8 mouse cellular contexts compared by ENCODE assay signal in the genomic region with DNA sequence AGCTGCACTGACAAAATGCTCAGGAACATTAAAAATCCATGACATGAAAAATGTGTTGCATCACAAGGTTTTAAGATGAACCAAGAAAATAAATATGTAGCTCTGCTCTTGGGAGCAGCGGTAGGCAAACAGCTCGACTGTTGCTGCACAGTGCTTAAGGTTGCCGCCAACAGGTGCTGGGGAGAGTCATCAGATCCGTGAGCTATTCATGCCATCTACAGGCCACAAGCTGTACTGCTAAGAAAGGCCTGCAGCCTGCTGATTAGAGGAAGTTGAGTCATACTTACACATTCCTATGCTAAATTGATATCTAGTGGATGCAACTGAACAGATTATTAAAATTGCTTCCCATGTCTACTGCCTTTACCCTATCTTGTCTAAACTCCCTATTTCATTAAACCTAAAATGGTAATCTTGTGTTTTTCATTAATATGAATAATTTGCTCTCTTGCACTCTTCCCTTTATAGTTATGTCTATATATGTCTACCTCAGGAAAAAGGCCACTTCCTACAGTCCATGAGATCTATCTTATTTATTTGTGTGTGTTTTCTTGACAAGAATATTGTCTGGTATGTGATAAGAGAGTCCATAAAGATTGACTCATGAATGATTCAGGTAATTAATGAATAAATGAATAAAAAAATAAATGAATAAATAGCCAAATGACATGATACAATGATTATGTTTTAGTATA.
DNase-seq lines count a peak whose midpoint lies in the region; ATAC-seq and TF ChIP-seq lines count a peak whose summit lies in the region.
"Had no signal": no experiment of that assay in that cellular context is flagged by ENCODE, and none has a peak within 500 bp of the region (broad histone marks: within the 10 kb centered on the region; RNA-seq: fewer than 3 reads in every experiment).

No protein-coding gene starts in this region.

- DNase-seq in MEL (ENCODE audit: low read depth, low spot score): peak; percentile 69
- peak; percentile 27 to 51 for DNase-seq in adrenal gland, postnatal 36 days
- peak; percentile 69 for DNase-seq in hindbrain, embryonic 11.5 days (ENCODE audit: low spot score)
- peak; percentile 61 to 69 for DNase-seq in layer of hippocampus, adult 8-10 months (ENCODE audit: low spot score in 2 of 2)
- peak; percentile 83 for DNase-seq in right cerebral cortex, adult 18-20 months

- 5% methylated on average over 4 of the region's 4 CpGs for WGBS in hindbrain, embryonic 11.5 days
- 4% methylated on average over 4 of the region's 4 CpGs for WGBS in lung, embryonic 16.5 days

- no peaks in the 10 kb centered on the region for H3K9me3 ChIP-seq in MEL (replicated peaks; ENCODE audit: insufficient read depth, low read length)
- H3K9me3 ChIP-seq in hindbrain, embryonic 11.5 days (ENCODE audit: control insufficient read depth, low read length): no peaks in the 10 kb centered on the region
- H3K9me3 ChIP-seq in lung, embryonic 16.5 days (ENCODE audit: control insufficient read depth, low read length): no peaks in the 10 kb centered on the region
- H3K9me3 ChIP-seq: heart, embryonic 15.5 days had no signal

- peak; percentile 68 for TF ChIP-seq RAD21 in MEL (IDR thresholded peaks at IDR 0.05; ENCODE audit: low read depth, low read length)

- no peaks in the 10 kb centered on the region for H3K36me3 ChIP-seq in MEL (ENCODE audit: control insufficient read depth in 1 of 2, insufficient read depth in 2 of 2, low read length in 2 of 2)
- no peaks in the 10 kb centered on the region for H3K36me3 ChIP-seq in hindbrain, embryonic 11.5 days (ENCODE audit: control insufficient read depth, insufficient read depth, low read length)
- H3K36me3 ChIP-seq in lung, embryonic 16.5 days (ENCODE audit: control insufficient read depth, insufficient read depth, low read length): no peaks in the 10 kb centered on the region
- H3K36me3 ChIP-seq: heart, embryonic 15.5 days had no signal

- H3K9ac ChIP-seq in MEL (ENCODE audit: control insufficient read depth, low read depth, low read length, poor library complexity, severe bottlenecking): no peak overlapping the region
- H3K9ac ChIP-seq in hindbrain, embryonic 11.5 days (ENCODE audit: low read depth, low read length): no peak overlapping the region
- H3K9ac ChIP-seq in lung, embryonic 16.5 days (ENCODE audit: low read length): no peak overlapping the region
- H3K9ac ChIP-seq: heart, embryonic 15.5 days had no signal

- TF ChIP-seq CTCF in MEL (IDR thresholded peaks at IDR 0.05 in 2 of 3, conservative IDR thresholded peaks at IDR 0.05 in 1 of 3; ENCODE audit: control insufficient read depth in 1 of 3, insufficient read depth in 1 of 3, low read depth in 2 of 3, low read length in 3 of 3, poor library complexity in 1 of 3, severe bottlenecking in 1 of 3): peak; percentile 28 to 60 (median 58); a peak in 5 of 6 replicates
- peak; percentile 76 for TF ChIP-seq CTCF in embryonic fibroblast, embryonic 13.5 days (IDR thresholded peaks at IDR 0.05; ENCODE audit: borderline replicate concordance, insufficient read depth, low read length)

- no peak overlapping the region for H3K4me3 ChIP-seq in MEL (ENCODE audit: control insufficient read depth in 1 of 2, insufficient read depth in 1 of 2, low read depth in 2 of 2, low read length in 2 of 2)
- no peak overlapping the region for H3K4me3 ChIP-seq in embryonic fibroblast, embryonic 13.5 days (ENCODE audit: insufficient read depth, low read length)
- no peak overlapping the region for H3K4me3 ChIP-seq in hindbrain, embryonic 11.5 days (ENCODE audit: low read depth, low read length)
- no peak overlapping the region for H3K4me3 ChIP-seq in lung, embryonic 16.5 days (ENCODE audit: low read length)
- H3K4me3 ChIP-seq: heart, embryonic 15.5 days had no signal

- ATAC-seq in hindbrain, embryonic 11.5 days (ENCODE audit: low FRiP score): peak; percentile 89
- peak; percentile 62; the same call in 1 of the 2 replicates for ATAC-seq in lung, embryonic 16.5 days (ENCODE audit: low read depth)

- no peaks in the 10 kb centered on the region for H3K27me3 ChIP-seq in MEL (ENCODE audit: control insufficient read depth in 1 of 2, insufficient read depth in 2 of 2, low read length in 2 of 2)
- no peaks in the 10 kb centered on the region for H3K27me3 ChIP-seq in hindbrain, embryonic 11.5 days (ENCODE audit: control insufficient read depth, insufficient read depth, low read length)
- no peaks in the 10 kb centered on the region for H3K27me3 ChIP-seq in lung, embryonic 16.5 days (ENCODE audit: control insufficient read depth, insufficient read depth, low read depth, low read length)
- H3K27me3 ChIP-seq: heart, embryonic 15.5 days had no signal

- H3K4me1 ChIP-seq in MEL (ENCODE audit: control insufficient read depth in 1 of 2, insufficient read depth in 2 of 2, low read length in 2 of 2): no peaks in the 10 kb centered on the region
- no peaks in the 10 kb centered on the region for H3K4me1 ChIP-seq in embryonic fibroblast, embryonic 13.5 days (ENCODE audit: control insufficient read depth, insufficient read depth, low read length)
- H3K4me1 ChIP-seq in hindbrain, embryonic 11.5 days (replicated peaks; ENCODE audit: control insufficient read depth, insufficient read depth, low read length): no peaks in the 10 kb centered on the region
- no peaks in the 10 kb centered on the region for H3K4me1 ChIP-seq in lung, embryonic 16.5 days (replicated peaks; ENCODE audit: control insufficient read depth, insufficient read depth, low read length)
- H3K4me1 ChIP-seq: heart, embryonic 15.5 days had no signal

- TF ChIP-seq EP300 in MEL (IDR thresholded peaks at IDR 0.05; ENCODE audit: low read depth in 1 of 2, low read length in 2 of 2): no peak

- H3K4me2 ChIP-seq in hindbrain, embryonic 11.5 days (replicated peaks; ENCODE audit: low read depth, low read length): no peak overlapping the region
- no peak overlapping the region for H3K4me2 ChIP-seq in lung, embryonic 16.5 days (ENCODE audit: low read depth, low read length)
- H3K4me2 ChIP-seq: heart, embryonic 15.5 days had no signal

- no peak overlapping the region for H3K27ac ChIP-seq in MEL (ENCODE audit: control insufficient read depth, low read depth, low read length)
- no peak overlapping the region for H3K27ac ChIP-seq in embryonic fibroblast, embryonic 13.5 days (ENCODE audit: insufficient read depth, low read length)
- H3K27ac ChIP-seq in hindbrain, embryonic 11.5 days (ENCODE audit: low read depth, low read length): no peak overlapping the region
- no peak overlapping the region for H3K27ac ChIP-seq in lung, embryonic 16.5 days (ENCODE audit: low read length)
- H3K27ac ChIP-seq: heart, embryonic 15.5 days had no signal

- no peaks in the 10 kb centered on the region for H3K79me2 ChIP-seq in MEL (ENCODE audit: control insufficient read depth, insufficient read depth, low read length, poor library complexity)

- no peak for TF ChIP-seq POLR2A in MEL (IDR thresholded peaks at IDR 0.05; ENCODE audit: control insufficient read depth in 1 of 2, insufficient read depth in 1 of 2, low read depth in 1 of 2, low read length in 2 of 2, poor library complexity in 1 of 2)
- no peak for TF ChIP-seq POLR2A in embryonic fibroblast, embryonic 13.5 days (IDR thresholded peaks at IDR 0.05; ENCODE audit: low read depth, low read length)

TF ChIP-seq in MEL, 35 proteins besides CTCF, POLR2A, EP300 and RAD21:
- TF ChIP-seq USF2 (IDR thresholded peaks at IDR 0.05; ENCODE audit: borderline replicate concordance in 1 of 2, insufficient read depth in 1 of 2, low read depth in 1 of 2, low read length in 2 of 2) (no peak), GATA1 (IDR thresholded peaks at IDR 0.05; ENCODE audit: low read depth, low read length) (no peak), SMC3 (IDR thresholded peaks at IDR 0.05; ENCODE audit: low read depth, low read length) (peak; percentile 48)
